Mouse (Mus musculus): ENCODE measurements around the gene Ptprn2. TPM values are rescaled to one million over a fixed set of nuclear protein-coding genes. Genes with fewer than 3 reads are reported as not detected.

Gene Ptprn2
- total RNA-seq, 1 experiment from 2014 or later, result not detected

DNA sequence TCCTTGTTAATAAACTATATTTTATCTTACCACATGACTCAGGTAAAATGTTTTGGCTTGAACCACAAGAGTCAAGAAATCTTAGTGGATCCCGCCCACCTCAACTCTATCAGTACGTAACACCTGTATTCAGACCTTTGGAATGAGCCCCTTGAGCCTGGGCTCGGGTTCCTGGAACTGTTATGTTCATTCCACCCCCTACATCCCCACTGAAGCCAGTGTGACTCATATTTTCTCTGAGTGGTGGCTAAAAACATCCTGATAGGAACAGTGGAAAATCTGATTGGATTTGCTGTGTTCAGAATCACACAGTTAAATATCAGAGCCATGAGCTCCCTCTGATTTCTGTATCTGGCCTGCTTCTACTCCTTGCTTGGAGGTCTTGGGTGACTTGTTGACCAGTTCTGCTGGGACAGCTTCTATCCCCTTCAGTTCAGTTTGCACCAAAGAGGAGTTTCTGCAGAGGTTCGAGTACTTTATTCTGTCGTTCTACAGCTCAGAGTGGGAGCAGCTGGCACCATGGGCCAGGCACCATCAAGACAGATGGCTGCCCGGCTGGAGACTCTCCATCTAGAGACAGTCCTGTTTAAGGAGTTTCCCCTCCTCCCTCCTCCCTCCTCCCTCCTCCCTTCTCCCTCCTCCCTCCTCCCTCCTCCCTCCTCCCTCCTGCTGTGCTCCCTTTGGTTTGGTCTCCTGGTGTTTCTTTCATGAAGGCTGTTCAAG lies 137.3 kb downstream of the Ptprn2 start:
- ATAC-seq (replicated peaks; ENCODE audit: insufficient number of reproducible peaks, low FRiP score, low TSS enrichment, poor library complexity, severe bottlenecking), result no peak

DNA sequence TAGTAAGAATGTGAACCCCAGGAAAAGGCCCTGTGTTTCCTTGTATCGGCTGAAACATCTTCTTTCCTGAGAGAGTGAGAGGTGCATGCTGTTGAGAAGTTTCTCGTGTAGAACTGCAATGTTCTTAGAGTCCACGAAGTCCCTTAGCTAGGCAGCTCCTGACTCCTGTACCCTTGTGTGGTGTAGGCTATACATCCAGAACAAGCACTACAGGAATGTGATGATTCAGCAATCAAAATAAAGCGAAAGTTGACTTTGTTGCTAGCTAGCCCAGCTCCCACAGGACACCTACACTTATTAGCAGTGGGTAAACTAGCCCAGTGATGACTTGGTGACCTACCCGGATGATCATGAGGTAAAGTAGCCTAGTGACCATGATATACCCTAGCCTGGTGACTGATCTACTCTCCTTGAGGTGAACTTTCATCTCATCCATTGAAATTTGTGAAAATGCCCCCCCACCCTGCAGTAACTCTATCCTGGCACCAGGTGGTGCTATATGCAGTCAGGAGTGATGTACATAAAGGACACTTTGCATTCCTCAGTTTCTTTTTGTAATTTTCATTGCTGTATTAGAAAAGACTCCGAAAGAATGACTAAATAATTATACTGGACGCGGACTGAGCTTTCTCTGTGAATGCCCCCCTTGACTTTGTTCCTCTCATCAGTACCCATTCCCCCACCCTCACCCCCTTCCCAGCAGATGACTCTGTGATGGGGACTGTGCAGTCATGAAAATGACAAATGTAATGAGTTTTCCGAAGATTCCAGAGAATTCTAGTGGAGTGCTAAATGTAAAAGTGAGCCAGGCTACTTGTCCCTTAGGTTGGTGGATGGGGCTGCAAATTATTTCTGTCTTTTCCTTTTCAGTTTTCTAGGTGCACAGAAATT lies 140.1 kb downstream of the Ptprn2 start:
- ATAC-seq (replicated peaks; ENCODE audit: insufficient number of reproducible peaks, low FRiP score, low TSS enrichment, poor library complexity, severe bottlenecking), result peak; percentile 52; the same call in 1 of the 2 replicates

DNA sequence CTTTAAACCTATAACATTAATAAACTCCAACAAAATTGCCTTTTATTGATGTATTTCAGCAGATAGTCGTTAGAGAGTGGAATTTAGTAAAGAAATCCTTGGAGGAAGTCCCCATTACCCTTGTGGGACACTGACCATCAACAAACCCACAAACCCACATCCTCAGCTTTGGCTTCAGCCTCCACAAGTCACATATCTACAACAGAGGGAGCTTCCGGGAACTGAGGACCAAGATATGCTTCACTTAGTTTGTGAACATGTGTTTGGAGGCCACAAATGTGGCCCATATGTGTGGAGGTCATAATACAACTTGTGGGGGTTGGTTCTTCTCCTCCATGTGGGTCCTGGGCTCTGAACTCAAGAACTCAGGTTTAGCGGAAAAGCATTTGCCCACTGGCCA lies 143.5 kb downstream of the Ptprn2 start:
- ATAC-seq (replicated peaks; ENCODE audit: insufficient number of reproducible peaks, low FRiP score, low TSS enrichment, poor library complexity, severe bottlenecking), result no peak

DNA sequence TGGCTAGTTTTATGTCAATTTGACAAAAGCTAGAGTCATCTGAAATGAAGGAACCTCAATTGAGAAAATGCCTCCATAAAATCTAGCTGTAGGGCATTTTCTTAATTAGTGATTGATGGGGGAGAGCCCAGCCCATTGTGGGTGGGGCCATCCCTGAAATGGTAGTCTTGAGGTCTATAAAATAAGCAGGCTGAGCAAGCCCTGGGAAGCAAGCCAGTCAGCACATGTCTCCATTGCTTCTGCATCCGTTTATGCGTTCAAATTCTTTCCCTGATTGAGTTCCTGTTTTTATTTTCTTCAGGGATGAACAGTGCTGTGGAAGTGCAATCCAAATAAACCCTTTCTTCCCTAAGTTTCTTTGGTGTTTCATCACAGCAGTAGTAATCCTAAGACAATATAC lies 152.0 kb downstream of the Ptprn2 start:
- no peak for ATAC-seq (replicated peaks; ENCODE audit: insufficient number of reproducible peaks, low FRiP score, low TSS enrichment, poor library complexity, severe bottlenecking)

DNA sequence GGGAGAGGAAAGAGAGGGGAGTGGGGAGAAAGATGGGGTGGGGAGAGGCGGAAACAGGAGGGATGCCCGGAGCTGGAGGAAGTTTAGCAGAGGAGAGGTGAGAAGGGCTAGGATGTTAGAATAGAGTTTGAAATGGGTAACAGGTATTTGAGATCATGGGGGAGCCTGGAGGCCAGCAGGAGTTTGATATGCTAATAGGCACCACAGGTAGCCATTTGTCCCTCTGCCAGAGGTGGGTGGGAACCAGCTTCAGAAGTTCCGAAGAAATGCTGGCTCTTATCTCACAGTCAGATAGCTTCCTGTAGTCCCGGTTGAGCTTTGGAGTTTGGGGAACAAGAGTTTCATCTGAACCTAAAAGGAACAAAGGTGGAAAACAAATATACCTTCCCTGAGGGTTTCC lies 155.4 kb downstream of the Ptprn2 start:
- no peak for ATAC-seq (replicated peaks; ENCODE audit: insufficient number of reproducible peaks, low FRiP score, low TSS enrichment, poor library complexity, severe bottlenecking)

DNA sequence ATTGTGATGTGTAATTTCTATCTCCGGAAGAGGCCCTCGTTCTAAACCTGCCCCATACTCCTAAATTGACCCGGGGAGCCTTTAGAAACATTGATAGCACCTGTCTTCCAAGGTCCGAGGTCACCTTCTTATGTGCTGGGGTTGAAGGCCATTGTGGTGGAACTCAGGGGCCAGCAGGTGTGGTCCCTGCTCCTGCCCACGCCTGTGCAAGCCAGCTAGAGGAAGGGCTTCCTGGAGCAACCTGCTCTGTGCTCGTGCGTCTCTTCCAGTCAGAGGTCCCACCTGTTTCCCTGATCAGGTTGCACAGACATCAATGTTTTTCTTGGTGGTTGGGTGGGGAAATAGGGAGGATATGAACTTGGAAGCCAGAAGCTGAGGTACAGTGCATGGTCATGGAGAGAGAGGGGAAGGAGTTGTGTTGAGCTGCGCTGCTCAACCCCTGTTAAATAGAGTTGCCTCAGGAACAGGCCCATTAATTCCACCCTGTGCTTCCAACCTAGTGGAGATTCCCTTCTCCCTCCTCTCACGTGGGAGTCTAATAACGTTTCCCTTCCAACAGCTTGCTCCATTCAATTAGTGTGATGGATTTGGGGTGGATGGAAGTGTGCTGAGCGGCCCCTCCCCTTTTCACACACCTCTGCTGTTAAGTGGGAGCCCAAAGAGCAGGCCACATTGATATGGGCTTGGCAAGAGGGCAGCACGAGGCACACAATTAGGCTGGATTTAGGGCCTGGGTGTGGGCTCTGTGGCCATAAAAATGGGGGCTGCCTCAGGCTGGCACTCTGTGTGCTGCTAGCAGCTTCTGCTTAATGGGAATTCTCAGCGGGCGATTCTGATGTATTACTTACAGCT lies 156.0 kb downstream of the Ptprn2 start:
- ATAC-seq (replicated peaks; ENCODE audit: insufficient number of reproducible peaks, low FRiP score, low TSS enrichment, poor library complexity, severe bottlenecking), result no peak

DNA sequence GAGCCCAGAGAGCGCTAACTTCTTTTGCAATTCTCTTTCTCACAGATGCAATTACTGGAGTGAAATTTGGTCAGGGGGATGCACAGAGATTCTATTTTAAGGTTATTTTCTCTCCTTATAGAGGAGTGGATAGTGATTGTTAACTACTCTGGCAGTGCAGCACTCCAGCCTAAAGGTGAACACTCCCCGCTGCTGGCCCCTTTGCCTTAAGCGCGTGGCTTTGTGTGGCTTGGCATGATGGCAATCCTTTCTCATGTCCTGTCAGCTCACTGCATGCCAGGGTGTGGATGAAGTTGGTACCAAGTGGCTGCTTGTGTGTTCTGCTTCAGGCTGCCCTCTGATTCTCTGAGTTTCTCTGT lies 156.7 kb downstream of the Ptprn2 start:
- no peak for ATAC-seq (replicated peaks; ENCODE audit: insufficient number of reproducible peaks, low FRiP score, low TSS enrichment, poor library complexity, severe bottlenecking)

DNA sequence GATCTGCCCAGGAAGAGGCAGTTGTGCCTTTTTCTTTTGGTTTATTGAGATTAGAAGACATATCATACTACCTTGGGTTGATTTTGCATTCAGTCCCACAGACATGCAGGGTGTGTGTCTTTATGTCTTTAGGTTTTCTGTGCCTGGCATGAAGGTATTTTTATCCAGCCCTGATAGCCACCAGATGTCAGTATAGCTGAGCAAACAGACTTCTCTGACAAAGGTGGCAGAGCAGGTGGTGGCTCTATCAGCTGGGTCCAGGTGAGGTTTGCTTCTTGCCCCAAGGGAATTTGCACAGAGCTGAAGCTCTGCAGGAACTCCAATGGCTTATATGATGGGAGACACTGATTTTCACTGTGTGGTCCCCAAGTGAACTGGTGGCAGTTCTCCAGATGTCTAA lies 161.3 kb downstream of the Ptprn2 start:
- ATAC-seq (replicated peaks; ENCODE audit: insufficient number of reproducible peaks, low FRiP score, low TSS enrichment, poor library complexity, severe bottlenecking), result no peak

DNA sequence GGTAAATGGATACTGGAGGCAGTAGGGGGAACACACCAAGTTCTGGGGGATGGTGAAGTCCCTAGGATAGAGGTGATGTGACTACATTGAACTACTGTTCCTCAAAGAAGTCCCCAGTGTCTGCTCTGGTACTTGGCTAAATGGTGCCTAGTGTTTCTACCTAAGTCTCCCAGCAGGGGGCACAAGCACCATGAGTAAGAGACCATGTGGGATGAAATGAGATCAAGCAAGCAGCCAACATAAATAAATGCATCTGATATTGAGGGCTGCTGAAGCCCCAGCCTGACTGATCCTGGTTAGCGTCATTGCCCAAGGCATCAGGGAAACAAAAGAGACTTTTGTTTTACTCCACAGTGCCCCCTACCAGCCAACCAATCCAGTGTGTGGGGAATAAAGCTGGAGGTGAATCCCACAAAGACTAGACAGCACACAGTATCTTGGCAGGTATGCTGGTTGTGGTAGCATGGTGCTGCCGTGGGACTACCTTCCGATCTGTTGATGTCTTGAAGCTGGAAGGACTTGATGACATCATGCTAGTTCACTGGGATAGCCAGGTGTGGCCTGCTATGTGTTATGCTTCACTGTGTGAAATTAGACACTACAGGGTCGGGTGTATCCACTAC lies 163.2 kb downstream of the Ptprn2 start:
- no peak for ATAC-seq (replicated peaks; ENCODE audit: insufficient number of reproducible peaks, low FRiP score, low TSS enrichment, poor library complexity, severe bottlenecking)

DNA sequence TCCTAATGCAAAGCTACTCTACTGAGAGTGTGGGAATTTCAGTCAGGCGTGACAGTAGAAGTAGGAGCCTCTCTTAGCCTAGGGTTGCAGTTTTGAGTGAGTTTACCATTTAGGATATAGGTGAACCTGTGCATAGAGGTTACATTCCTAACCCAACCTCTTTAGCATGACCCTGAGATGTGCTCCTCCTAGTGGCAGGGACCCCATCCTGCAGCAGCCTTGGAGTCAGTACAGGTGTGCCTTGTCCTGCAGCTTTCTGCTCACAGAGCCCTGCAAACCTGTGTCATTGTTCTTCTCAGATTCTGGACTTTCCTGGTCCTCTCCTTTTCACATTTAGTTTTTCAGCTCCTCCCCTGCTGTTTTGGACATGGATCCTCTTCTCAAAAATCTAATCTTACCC lies 168.2 kb downstream of the Ptprn2 start:
- no peak for ATAC-seq (replicated peaks; ENCODE audit: insufficient number of reproducible peaks, low FRiP score, low TSS enrichment, poor library complexity, severe bottlenecking)

DNA sequence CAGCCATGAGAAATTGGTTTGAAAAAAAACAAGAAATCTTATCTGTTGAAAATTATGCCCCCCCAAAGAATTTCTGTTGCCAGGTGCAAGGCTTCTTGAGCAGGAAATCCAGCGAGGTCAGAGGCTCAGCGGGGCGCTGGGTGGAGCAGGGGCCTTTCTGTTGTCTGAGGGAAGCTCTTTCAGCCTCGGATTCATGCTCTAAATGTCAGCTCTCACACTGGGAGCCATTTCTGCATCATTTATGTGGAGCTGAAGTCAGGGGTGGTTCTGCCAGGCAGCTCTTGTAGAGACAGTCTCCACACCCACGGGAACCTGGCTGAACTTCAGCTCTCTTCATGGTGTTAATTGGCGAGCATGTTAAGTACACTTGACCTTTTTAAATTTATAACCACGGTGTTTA lies 174.6 kb downstream of the Ptprn2 start:
- ATAC-seq (replicated peaks; ENCODE audit: insufficient number of reproducible peaks, low FRiP score, low TSS enrichment, poor library complexity, severe bottlenecking), result no peak

DNA sequence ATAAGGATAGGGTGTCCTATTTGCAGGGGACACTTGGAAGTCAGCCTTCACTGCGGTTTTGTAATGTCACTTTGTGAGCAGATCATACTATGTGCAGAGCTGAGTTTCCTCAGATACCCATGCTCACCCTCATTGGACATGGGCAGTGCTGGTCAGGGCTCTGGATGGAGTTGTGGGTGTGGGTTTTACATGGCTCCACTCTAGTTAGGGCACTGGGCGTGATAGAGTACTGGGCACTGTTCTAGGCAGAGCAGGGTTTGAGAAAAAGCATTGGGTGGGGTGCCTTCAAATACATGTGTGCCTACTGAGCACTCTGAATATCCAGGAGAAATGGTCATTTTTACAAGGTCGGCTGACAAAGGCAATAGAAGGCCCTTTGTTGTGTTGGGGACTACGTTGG lies 175.5 kb downstream of the Ptprn2 start:
- ATAC-seq (replicated peaks; ENCODE audit: insufficient number of reproducible peaks, low FRiP score, low TSS enrichment, poor library complexity, severe bottlenecking), result no peak

DNA sequence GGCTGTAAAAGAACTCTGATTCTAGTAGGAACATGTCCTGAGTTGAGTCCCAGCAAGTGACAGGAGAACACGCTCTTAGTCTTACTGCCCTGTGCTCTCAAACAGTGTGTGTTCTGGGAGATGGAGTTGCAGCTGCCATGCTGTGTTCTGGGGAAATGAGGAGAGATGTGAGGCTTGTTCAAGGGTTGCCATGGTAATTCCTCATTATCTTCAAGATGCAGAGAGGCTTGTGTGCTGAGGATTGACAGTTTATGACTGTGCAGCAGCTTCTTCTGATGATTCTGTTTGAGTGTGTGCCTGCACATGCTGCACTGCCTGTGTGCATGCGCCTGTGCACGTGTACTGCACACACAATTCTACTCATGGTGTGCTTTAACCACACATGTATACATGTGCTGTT lies 192.2 kb downstream of the Ptprn2 start:
- no peak for ATAC-seq (replicated peaks; ENCODE audit: insufficient number of reproducible peaks, low FRiP score, low TSS enrichment, poor library complexity, severe bottlenecking)

DNA sequence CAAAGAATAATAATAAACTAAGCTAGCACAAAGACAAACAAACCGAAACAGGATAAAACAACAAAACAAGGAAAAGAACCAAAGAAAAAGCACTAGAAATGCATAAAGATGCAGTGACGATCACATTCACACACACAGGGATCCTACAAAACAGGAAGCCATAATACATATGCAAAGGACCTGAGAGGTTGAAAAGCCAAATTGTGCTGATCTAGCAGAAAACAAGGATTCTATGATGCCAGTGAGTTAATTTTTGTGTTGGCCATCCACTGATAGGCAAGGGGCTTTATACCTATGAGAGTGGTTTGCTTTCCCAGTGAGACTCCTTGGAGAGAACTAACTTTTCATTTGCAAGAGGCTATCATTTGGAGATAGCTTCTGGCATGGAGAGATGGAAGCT lies 204.3 kb downstream of the Ptprn2 start:
- ATAC-seq (replicated peaks; ENCODE audit: insufficient number of reproducible peaks, low FRiP score, low TSS enrichment, poor library complexity, severe bottlenecking), result no peak

DNA sequence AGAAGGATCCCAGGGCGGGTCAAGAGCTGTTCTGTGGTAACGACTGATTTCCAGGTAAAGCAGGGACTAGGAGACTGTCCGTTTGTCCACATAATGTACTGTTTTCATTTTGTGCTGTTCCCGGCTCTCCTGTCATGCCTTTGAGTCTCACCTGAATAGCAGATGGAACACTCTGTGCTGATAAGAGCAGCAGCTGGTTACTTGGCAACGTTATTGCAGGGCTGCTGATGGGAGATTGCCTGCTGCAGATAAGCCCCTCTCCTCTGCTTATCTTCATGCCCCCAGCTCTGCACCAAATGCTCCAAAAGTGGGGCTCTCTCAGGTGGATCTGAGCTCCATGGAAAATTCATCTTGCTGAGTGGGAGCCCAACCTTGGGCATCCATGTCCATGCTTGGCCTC lies 224.0 kb downstream of the Ptprn2 start:
- ATAC-seq (replicated peaks; ENCODE audit: insufficient number of reproducible peaks, low FRiP score, low TSS enrichment, poor library complexity, severe bottlenecking), result no peak

DNA sequence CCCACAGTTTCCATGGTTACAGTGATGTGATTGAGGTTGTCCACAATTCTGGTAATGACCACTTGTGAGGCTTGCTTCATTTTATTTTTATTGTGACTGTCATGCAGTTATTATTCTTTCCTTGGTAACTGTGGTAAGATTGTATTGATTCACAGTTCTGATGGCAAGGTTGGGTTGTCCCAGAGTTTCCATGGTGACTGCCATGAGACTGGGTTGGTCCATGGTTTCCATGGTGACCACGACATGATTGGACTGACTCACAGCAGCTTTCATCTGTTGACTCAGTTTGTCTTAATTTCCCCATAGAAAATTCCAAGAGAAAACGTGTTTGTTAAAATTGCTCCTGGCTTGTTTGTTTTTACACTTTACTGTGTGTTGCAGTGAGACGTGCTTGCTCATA lies 225.2 kb downstream of the Ptprn2 start:
- no peak for ATAC-seq (replicated peaks; ENCODE audit: insufficient number of reproducible peaks, low FRiP score, low TSS enrichment, poor library complexity, severe bottlenecking)

DNA sequence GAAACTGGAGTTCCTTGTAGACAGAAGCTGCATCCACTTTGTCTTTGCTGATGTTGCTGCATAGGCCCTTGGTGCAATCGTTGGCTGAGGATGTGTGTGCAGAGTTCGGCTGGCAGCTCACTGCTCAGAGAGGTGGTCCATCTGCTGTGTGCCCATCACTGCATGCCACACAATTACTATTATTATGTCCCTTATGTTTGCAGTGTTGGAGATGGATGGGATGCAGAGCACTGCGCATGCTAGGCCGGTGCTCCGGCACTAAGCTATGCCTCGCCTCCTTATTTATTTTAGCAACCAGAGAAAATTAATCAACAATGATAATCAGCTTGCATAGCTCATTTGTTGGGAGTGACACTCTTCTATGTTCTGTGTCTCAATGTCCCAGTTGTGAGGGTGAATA lies 225.6 kb downstream of the Ptprn2 start:
- ATAC-seq (replicated peaks; ENCODE audit: insufficient number of reproducible peaks, low FRiP score, low TSS enrichment, poor library complexity, severe bottlenecking), result no peak

DNA sequence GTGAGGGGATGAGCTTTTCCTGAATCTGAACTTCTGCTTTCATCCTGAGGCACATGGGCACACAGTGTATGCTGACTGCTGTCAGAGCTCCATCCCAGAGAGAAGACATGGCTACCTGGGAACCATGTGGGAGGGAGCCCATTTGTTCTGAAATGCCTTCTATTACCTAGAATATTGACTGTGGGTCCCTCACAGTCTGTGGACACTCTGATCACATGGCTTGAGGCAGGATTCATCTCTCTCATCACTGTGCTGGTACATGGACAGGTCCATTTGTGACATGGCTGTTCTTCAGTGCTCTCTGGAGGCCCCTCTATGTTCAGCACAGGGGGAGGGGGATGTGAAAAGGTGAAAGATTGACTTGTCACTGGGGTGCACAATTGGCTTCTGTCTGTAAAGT lies 227.6 kb downstream of the Ptprn2 start:
- no peak for ATAC-seq (replicated peaks; ENCODE audit: insufficient number of reproducible peaks, low FRiP score, low TSS enrichment, poor library complexity, severe bottlenecking)

DNA sequence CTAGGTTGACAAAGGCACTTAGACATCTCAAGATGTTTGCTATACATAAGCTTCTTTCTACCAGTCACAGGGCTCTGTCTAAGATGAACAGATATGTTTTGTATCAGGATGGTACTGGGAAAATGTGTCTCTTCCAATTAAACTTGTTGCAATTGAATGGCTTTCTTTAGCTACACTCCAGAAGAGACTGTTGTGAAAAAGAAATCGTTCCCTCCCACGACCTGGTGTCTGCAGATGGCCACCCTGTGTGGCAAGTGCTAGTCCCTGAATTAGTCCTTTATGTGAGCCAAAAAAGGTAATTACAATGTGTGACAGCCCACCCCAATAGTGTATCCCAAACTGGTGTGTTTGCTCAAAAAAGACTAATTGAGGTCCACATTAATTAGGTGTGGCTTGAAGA lies 235.5 kb downstream of the Ptprn2 start:
- no peak for ATAC-seq (replicated peaks; ENCODE audit: insufficient number of reproducible peaks, low FRiP score, low TSS enrichment, poor library complexity, severe bottlenecking)
